Mouse (Mus musculus) c-Kit-positive CD71-negative TER-119-negative erythroid progenitor cells, embryonic 14.5 days (primary cell): ENCODE measurements around the gene Ifrd1.
"Not testable (repeated sequence)": the region's sequence is repeated elsewhere in the genome, so short reads cannot be mapped to it uniquely, and the experiment has no call there.

Experiments
- DNase-seq: peaks from one replicate; pipeline ENCODE4 v3.0.0-alpha.2; 2013; ENCODE audit warnings: low read depth

The Ifrd1 gene

DNA sequence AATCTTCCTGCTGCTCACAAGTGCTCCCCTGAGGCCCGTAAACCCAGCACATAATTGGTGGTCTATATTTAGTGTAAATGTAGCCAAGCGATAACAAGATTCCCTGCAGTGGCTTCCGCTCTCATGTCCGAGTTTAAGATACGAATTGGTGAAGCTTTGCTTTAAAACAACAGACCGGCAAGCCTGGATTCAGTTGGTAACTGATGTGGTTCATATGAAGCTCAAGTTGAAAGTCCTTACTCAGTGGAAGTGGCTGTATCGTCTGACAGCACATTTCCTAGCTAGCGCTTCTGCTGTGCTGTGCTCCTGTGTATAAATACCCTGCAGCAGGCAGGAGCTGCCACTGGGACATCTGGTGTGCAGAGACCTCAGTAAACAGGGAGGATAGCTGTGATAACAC is 49.0 kb downstream of the Ifrd1 start, which contains the start of gene Lsmem1:
Gene Lsmem1 (minus strand): TSS at position 189 of the 400 bp plus-strand sequence.
- DNase-seq = no peak

DNA sequence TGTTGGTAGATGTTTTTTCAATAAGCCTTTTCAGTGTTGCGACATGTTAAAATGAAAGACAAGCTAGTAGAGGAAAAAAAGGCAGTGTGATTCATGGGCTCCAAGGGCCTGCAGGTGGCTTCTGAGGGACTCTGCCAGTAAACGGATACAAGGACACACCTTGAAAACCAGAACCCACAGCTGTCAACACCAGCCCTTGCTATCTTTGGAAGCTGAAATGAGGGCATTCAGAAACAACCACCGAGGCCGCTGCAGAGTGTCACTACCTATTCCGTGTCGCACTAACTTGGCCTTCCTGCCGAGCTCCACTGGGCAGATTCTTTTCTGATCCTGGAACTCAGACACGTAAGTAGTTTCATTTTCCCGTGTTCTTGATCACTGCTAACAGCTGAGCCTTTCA is 49.9 kb downstream of the Ifrd1 start:
- no peak for DNase-seq

DNA sequence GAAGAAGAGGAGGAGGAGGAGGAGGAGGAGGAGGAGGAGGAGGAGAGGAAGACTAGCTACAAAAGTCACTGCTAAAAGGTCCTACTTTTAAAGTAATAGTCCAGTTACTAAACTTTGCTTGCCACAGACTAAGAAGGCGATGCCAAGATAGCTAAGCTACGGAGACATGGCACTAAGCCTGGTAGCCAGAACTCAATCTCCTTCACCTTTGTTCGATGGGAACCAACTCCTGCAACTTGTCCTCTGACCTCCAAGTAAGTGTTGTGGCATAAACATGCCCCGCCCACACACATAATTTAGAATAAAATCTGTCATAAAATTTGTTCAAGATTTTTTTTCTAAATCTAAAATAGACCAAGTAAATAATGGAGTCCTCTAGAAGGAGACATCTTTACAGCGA is 50.3 kb downstream of the Ifrd1 start:
- DNase-seq = no peak

DNA sequence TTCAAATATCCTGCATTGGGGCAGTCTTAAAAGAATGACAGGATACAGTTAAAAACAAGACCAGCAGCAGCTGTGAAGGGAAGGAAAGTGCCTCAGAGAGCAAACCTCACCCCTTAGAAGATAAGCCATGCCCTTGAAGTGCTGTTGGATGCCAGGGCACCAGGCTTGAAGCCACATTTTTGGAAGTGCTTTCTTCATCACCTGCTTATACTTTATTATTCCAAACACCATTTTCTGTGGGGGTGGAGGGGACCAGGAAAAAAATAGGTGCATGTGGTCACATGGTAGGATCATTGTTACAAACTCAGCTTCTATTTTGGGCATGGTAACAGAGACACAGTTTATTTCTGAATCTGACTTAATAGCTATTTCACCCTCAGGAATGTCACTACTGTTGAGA is 50.8 kb downstream of the Ifrd1 start:
- no peak for DNase-seq

DNA sequence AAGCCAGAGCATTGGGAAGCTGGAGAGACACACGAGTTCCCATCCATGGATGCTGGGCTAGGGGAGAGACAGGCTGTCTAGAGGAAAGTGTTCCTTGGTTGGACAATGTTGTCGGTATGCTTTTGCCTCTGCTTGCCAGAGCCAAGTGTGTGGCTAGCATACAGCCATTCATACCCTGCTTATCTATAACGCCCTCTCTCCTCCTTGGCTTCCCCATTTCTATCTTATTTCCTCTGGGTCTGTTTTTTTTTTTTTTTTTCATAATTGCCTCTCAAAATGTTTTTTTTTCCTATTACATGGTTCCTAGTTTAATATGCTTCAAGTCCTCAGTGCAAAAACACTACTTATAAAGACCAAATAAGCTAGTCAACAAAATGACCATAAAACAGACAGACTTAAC is 62.8 kb downstream of the Ifrd1 start:
- DNase-seq = no peak

DNA sequence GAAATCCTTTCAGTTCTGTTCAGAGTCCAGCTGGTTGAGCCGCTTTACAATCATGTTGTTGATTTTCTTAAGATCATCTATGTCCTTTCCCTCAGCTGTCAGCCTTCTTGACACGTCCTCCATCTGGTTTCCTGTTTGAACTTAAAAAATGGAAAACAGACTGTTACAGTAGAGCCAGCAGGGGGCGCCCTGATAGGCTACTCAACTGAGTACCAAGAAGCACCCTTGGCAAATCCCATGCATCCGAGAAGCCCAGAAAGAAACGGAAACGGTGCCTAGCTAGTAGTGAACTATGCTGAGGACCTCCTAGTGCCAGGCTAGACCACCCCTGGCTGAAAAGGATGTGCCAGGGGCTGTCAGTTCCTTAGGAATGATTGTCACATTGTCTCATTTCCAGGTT is 71.2 kb downstream of the Ifrd1 start:
- no peak for DNase-seq

DNA sequence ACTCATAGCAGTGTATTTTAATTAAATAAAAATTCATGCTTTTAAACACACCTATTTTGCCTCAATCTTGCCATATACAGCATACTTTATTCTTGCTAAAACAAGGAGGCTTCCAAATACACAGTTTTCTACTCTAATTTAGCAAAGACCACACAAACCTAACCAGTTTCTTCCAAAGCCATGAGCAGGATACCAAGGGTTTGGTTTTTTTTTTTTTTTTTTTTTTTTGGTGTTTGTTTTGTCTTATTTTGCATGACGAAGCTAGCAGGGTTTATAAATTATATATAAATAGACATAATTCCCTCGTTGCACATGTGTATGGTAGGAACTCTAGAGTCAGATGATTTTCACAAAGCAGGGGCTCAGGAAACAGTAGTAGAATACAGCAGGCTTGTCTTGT is 72.1 kb downstream of the Ifrd1 start:
- DNase-seq = no peak

DNA sequence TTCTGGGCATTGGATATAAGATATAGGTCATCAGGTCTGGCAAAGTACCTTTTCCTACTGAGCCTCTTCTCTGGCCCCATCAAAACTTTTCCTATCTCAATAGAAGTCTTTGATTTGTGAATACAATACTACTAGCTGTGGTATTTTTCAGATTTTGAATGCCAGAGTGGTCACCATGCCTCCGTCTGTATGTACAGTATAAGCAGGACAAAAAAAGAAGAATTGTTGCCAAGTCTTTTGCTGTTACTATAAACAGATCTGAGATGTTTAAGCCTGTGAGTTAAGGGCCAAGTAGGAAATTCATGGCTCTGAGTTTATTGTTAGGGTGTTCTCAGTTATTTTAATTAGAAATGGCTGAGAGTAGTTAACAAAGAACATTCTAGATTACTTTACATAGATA is 73.1 kb downstream of the Ifrd1 start:
- not testable (repeated sequence) for DNase-seq

DNA sequence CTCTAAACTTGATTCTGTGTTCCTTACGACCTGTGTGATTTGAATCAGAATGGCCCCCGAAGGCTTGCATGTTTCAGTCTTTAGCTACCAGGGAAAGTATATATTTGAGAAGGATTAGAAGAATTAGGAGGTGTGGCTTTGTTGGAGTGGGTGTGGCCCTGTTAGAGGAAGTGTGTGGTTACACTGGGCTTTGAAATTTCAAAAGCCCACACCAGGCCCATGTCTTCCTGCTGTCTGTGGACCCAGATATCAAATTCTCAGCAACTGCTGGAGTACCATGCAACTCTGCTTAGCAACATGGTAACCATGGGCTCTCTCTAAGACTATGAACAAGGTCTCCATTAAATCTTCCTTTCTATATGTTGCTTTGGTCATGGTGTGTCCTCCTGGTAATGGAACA is 76.7 kb downstream of the Ifrd1 start:
- DNase-seq = no peak

DNA sequence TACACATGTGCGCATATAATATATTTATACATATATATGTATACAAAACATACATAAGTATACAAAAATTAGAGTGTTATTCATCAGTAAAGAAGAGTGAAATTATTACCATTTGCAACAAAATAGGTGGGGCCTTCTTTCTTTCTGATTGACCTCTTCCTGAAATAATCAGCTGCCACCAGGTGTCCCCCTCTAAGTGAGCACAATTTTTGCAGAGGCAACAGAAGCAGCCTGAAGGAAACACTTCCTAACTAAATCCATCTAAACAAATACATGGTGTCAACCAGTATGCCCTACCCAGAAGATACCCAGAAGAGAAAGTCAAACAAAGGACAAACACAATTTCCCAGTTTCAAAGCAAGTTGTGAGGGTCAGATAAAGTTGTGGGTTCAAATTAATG is 78.6 kb downstream of the Ifrd1 start:
- DNase-seq = no peak

DNA sequence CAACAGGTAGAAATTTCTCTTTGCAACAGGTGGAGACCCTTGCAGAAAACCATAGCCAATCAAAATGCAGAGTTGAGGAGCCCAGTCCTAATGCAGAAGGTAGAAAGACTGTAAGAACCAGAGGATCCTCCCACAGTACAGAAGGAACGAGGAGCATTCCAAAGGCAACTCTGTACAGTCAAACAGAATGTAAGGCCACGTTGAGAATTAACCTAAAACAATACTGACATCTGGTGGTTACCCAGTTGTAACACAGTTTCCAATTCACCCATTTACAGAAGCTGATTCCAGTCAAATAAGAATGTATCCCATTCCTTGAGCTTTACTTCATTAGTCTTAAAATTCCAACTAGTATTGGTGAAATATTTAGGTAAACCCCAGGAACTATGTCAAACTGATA is 83.7 kb downstream of the Ifrd1 start:
- no peak for DNase-seq

DNA sequence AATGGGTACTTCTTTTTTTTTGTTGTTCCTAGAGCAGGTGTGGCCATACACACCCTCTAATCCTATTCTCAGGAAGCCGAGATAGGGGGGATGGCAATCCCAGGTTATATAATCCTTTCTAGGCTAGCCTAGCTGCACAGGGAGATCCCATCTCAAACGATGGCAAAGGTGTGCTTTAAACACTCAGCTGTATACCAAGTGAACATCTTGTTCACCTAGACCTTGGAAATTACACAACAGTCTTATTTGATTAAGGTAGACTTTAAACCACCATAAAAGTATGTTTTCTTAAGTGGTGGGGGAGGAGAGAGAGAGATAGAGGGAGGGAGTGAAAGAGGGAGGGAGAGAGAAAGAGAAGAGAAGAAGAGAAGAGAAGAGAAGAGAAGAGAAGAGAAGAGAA is 87.5 kb downstream of the Ifrd1 start:
- no peak for DNase-seq

DNA sequence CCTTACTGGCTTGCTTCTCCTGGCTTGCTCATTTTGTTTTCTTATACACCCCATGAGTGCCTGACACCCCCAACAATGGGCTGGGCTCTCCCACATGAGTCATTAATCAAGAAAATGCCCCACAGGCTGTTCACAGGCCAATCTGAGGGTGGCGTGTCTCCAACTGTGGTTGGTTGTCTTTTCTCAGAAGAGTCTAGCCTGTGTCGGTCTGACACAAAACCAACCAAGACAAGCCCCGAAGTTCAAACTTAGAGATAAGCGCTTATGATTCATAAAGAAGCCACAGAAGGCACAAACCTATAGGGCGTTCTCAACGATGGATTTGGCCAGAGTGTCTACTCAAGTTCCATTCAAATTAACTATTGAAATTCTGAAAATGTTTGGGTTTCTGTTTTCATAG is 94.1 kb downstream of the Ifrd1 start:
- no peak for DNase-seq

DNA sequence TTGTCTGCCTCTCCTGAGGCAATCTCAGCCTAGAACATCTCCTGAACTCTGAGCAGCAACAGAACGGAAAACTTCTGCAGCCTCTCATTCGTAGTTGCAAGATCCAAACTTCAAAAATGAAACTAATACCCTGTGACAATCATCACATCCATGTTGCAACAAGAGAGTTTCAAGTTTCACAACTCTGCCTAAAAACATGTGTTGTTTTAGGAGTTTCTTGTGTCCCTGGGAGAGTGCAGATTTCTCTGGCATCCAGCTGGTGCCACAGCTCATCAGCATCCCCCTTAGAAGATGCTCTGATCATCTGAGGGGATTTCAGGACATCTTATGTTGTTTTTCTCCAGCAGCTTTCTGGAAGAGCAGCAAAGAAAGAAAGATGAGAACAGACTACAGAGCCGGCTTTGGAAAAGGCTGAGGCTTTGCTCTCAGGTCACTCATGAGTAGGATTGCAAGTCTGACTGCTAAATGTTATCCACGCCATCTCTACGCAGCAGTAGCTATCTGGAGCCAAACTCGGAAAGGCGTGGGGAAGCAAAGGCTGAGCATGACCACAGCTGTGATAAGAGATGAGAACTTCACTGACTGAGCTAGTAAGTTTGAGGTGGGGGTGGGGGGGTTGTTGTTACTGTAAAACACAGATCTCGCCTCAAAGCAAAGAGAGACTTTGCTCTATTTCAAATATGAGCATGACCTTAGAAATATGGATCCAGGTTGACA is 95.8 kb downstream of the Ifrd1 start:
- no peak for DNase-seq
